Mouse (Mus musculus) urinary bladder, postnatal 0 days (tissue): ENCODE measurements around the gene Bmyc. TPM values are rescaled to one million over a fixed set of nuclear protein-coding genes. Genes with fewer than 3 reads are reported as not detected.

Experiments used
- polyA plus RNA-seq: library from polyadenylated mRNA; unstranded; fragments of >200 nt; fragmentation: Nextera tagmentation; extraction: Ambion mirVana; gene quantifications from 2 replicates; pipeline ENCODE4 v1.2.1, GENCODE M21; 2015

Bmyc gene
- 61.4 and 71.3 TPM in 2 replicates for polyA plus RNA-seq

DNA sequence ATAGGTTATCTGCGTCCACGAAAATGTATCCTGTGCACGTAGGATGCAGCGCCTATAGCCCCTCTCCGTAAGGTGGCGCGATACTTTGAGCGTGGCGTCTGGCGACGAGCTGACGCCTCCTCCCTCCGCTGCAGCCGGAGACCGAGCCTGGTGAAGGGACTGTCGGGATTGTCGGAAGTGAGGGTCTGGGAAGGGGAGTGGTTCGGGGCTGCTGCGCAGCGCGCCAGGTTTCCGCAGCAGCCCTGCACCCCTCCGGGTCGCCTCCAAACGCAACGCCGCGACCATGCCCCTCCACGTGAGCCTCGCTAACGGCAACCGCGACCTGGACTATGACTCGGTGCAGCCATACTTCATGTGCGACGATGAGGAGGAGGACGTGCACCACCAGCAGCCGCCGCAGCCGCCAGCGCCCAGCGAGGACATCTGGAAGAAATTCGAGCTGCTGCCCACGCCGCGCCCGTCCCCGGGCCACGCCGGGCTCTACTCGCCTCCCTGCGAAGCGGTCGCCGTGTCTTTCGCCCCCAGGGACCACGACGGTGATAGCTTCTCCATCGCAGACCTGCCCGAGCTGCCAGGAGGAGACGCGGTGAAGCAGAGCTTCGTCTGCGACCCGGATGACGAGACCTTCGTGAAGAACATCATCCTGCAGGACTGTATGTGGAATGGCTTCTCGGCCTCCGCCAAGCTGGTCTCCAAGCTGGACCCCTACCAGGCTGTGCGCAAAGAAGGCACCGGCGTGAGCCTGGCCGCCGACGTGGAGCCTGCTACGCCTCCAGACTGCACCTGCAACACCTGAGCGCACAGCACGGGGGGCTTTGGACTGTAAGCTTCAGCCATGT lies at the start of gene Bmyc:
TSS of gene Bmyc (plus strand) at position 97 of the 839 bp plus-strand sequence.

GRCm38 (mm10) chr2:25657652-25658051 lies 48.9 kb upstream of the Bmyc start, which contains the start of gene Lcn5:
Gene Lcn5, plus strand, starts transcription at chr2:25657952.

DNA sequence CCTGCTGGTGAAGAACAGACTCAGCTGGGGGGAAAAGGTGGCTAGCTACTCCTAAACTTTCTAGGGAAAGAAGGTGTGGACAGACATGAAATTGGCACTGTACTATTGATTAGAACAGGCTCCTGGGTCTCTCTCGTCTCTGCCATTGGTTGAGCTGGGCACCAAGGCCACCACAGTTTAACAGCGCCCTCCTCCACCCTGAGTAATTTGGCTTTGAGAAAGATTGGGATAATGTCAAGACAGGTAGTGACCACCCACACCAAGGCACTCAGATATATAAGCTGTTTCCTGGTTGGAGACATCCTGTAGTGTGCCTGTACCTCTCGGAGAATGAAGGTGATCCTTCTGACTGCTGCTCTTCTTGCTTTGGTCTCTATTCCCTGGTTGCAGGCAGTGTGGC lies 30.1 kb upstream of the Bmyc start, which contains the start of gene Lcn6:
TSS of gene Lcn6 (plus strand) at position 301 of the 400 bp plus-strand sequence.

DNA sequence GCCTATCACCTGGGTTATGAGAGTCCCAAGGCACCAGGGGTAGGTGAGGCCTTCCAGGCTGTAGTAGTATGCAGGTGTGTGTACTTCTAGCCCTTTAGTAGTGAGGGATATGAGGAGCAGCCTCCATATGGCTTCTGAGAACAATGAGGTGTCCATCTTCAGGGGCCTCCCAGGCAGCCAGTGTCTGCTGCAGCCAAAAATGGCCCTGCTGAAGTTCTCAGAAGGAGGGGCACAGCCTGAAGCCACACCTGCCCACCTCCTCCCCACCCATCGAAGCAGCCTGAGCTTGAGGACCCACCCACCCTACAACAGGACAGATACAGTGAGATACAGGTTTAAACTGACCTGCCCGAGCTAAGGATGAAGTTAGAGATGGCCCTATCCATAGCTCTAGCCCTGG lies 24.1 kb upstream of the Bmyc start, which contains the start of gene Lcn10:
TSS of gene Lcn10 (plus strand) at position 301 of the 400 bp plus-strand sequence.

DNA sequence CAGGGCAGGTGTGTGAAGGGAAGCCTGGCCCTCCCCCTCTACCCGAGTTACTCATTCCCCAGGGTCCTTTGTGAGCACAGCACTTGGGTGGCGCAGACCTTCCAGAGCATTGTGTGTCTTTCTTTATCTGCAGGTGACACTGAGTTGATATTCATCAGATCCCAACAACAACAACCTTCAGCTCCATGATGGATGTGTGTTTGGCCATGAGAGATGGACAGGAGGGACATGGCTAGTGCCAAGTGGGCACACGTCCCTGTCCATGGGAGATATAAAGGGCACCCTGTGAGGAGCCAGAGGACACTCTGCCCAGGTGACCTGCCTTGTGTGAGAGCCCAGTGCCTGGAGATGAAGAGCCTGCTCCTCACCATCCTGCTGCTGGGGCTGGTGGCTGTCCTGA lies 6.8 kb upstream of the Bmyc start, which contains the start of gene Obp2a:
TSS of gene Obp2a (plus strand) at position 301 of the 400 bp plus-strand sequence.

GRCm38 (mm10) chr2:25736709-25737108 lies 30.2 kb downstream of the Bmyc start, which contains the start of gene Obp2b:
Gene Obp2b, plus strand, starts transcription at chr2:25737009.

Other genes with a start within 250 kb of the Bmyc start
- 10.4 and 12.0 TPM in 2 replicates for gene Clic3, start 249.9 kb upstream of the Bmyc start, polyA plus RNA-seq
- gene Paxx, start 245.6 kb upstream of the Bmyc start, polyA plus RNA-seq: 34.9 and 35.2 TPM in 2 replicates
- gene Ptgds, start 236.7 kb upstream of the Bmyc start, polyA plus RNA-seq: 0.47 and 0.68 TPM in 2 replicates
- gene Lcn12, start 212.8 kb upstream of the Bmyc start, polyA plus RNA-seq: not detected in 2 replicates
- gene Fbxw5, start 206.0 kb upstream of the Bmyc start, polyA plus RNA-seq: 68.9 and 70.0 TPM in 2 replicates
- 1.8 and 3.6 TPM in 2 replicates for gene C8g, start 205.0 kb upstream of the Bmyc start, polyA plus RNA-seq
- 15.1 and 15.8 TPM in 2 replicates for gene Traf2, start 159.8 kb upstream of the Bmyc start, polyA plus RNA-seq
- gene Edf1, start 148.9 kb upstream of the Bmyc start, polyA plus RNA-seq: 285 and 297 TPM in 2 replicates
- gene Mamdc4, start 131.9 kb upstream of the Bmyc start, polyA plus RNA-seq: 0.19 and 1.1 TPM in 2 replicates
- 78.4 and 95.7 TPM in 2 replicates for gene Phpt1, start 131.5 kb upstream of the Bmyc start, polyA plus RNA-seq
- 0.05 TPM in 1 of 2 replicates, not detected in the other for gene Ajm1, start 125.0 kb upstream of the Bmyc start, polyA plus RNA-seq
- gene Rabl6, start 98.2 kb upstream of the Bmyc start, polyA plus RNA-seq: 31.5 and 33.2 TPM in 2 replicates
- gene Ccdc183, start 89.1 kb upstream of the Bmyc start, polyA plus RNA-seq: 0.23 and 0.37 TPM in 2 replicates
- gene Tmem141, start 84.7 kb upstream of the Bmyc start, polyA plus RNA-seq: 61.4 and 62.3 TPM in 2 replicates
- gene Fcna, start 78.7 kb upstream of the Bmyc start, polyA plus RNA-seq: 55.5 and 333 TPM in 2 replicates
- gene Lcn8, start 53.6 kb upstream of the Bmyc start, polyA plus RNA-seq: 1.5 and 2.1 TPM in 2 replicates
- gene Lcn5, start 48.8 kb upstream of the Bmyc start, polyA plus RNA-seq: not detected in 2 replicates
- 0.34 and 0.50 TPM in 2 replicates for gene Lcn6, start 30.0 kb upstream of the Bmyc start, polyA plus RNA-seq
- 0.57 and 0.71 TPM in 2 replicates for gene Lcn10, start 24.0 kb upstream of the Bmyc start, polyA plus RNA-seq
- gene Obp2a, start 6.7 kb upstream of the Bmyc start, polyA plus RNA-seq: not detected in 2 replicates
- gene Obp2b, start 30.3 kb downstream of the Bmyc start, polyA plus RNA-seq: not detected in 2 replicates
- gene Lcn3, start 58.8 kb downstream of the Bmyc start, polyA plus RNA-seq: not detected in 2 replicates
- not detected in 2 replicates for gene Lcn11, start 70.3 kb downstream of the Bmyc start, polyA plus RNA-seq
- not detected in 2 replicates for gene Gm13539, start 75.5 kb downstream of the Bmyc start, polyA plus RNA-seq
- not detected in 2 replicates for gene Glt6d1, start 109.1 kb downstream of the Bmyc start, polyA plus RNA-seq
- not detected in 2 replicates for gene Lcn9, start 116.4 kb downstream of the Bmyc start, polyA plus RNA-seq
- gene Sohlh1, start 140.5 kb downstream of the Bmyc start, polyA plus RNA-seq: not detected in 2 replicates
- 1.5 and 2.8 TPM in 2 replicates for gene Kcnt1, start 157.0 kb downstream of the Bmyc start, polyA plus RNA-seq